8 mouse cellular contexts compared by ENCODE assay signal in the genomic region with DNA sequence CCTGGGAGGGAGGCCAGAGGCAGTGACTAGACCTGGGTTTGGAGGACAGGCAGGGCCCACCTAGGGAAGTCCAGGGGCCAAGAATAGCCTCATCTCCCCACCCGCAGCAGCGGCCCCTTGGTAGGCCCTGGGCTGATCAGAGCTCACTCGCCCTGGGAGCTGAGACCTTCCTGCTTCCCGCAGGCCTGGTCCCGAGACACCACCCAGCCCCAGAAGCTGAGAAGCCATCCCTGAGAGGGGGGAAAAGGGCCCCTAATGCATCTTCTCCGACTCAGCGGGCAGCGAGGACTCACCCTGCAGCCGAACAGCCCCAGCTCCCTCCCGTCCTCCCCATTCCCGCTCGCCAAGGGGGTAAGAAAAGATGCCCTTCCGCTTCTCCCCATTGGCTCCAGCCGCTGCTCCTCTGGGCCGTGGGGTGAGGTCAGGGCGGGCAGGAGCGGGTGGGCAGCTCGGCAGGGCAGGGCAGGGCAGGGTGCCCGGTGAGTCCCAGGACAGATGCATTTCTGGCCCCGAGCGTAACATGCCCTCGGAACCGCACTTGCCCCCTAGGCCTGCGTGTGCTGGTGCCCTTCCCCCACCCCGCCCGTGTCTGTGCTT.
DNase-seq lines count a peak whose midpoint lies in the region; ATAC-seq and TF ChIP-seq lines count a peak whose summit lies in the region.

No protein-coding gene starts in this region.

- no peak overlapping the region for H3K9ac ChIP-seq in liver, adult 2 months (ENCODE audit: low read depth, low read length)
- peak overlapping the region; percentile 59 for H3K9ac ChIP-seq in forebrain, embryonic 13.5 days
- peak overlapping the region; percentile 58 for H3K9ac ChIP-seq in limb, embryonic 14.5 days (ENCODE audit: low read depth, low read length, severe bottlenecking)

- 33% methylated on average over 26 of the region's 26 CpGs for WGBS in liver, adult 2 months
- WGBS in forebrain, embryonic 13.5 days, result 6% methylated on average over 24 of the region's 26 CpGs
- WGBS in limb, embryonic 14.5 days, result 14% methylated on average over 26 of the region's 26 CpGs
- WGBS in small intestine, adult 2 months, result 38% methylated on average over 26 of the region's 26 CpGs

- 0 out of 2 replicates have a peak, but pooled peaks cover 3% of the 10 kb centered on the region for H3K27me3 ChIP-seq in liver, adult 2 months (ENCODE audit: control insufficient read depth, insufficient read depth, low read length)
- peaks cover 9% of the 10 kb centered on the region; the same call in 1 of the 2 replicates for H3K27me3 ChIP-seq in forebrain, embryonic 13.5 days
- H3K27me3 ChIP-seq in limb, embryonic 14.5 days (ENCODE audit: control insufficient read depth, insufficient read depth, low read length), result no peaks in the 10 kb centered on the region; the same call in 1 of the 2 replicates
- no peaks in the 10 kb centered on the region for H3K27me3 ChIP-seq in small intestine, adult 2 months (ENCODE audit: control insufficient read depth, insufficient read depth, low read length)

- TF ChIP-seq CTCF in liver, adult 2 months (IDR thresholded peaks at IDR 0.05; ENCODE audit: low read depth, low read length), result no peak
- TF ChIP-seq CTCF in small intestine, adult 2 months (IDR thresholded peaks at IDR 0.05; ENCODE audit: extremely low read depth, insufficient read length, insufficient replicate concordance, low read depth, low read length), result no peak

- ATAC-seq in forebrain, embryonic 13.5 days, result peak; percentile 42
- ATAC-seq in limb, embryonic 14.5 days (ENCODE audit: low FRiP score, low read depth), result 0 out of 2 replicates have a peak, but pooled peaks have one; percentile 7

- peak overlapping the region; percentile 62 for H3K4me2 ChIP-seq in forebrain, embryonic 13.5 days
- peak overlapping the region; percentile 60 for H3K4me2 ChIP-seq in limb, embryonic 14.5 days (replicated peaks; ENCODE audit: low read depth, low read length, severe bottlenecking)

- H3K79me2 ChIP-seq in liver, adult 2 months (ENCODE audit: control insufficient read depth, insufficient read depth, low read length), result no peaks in the 10 kb centered on the region

- no peak for TF ChIP-seq POLR2A in liver, adult 2 months (IDR thresholded peaks at IDR 0.05; ENCODE audit: extremely low read depth, insufficient read depth, low read length)
- no peak for TF ChIP-seq POLR2A in limb, embryonic 14.5 days (IDR thresholded peaks at IDR 0.05; ENCODE audit: borderline replicate concordance, extremely low read depth, insufficient read depth, insufficient read length)
- no peak for TF ChIP-seq POLR2A in small intestine, adult 2 months (IDR thresholded peaks at IDR 0.05; ENCODE audit: low read depth, low read length)

- no peaks in the 10 kb centered on the region for H3K36me3 ChIP-seq in liver, adult 2 months (ENCODE audit: control insufficient read depth, insufficient read depth, low read length)
- peaks cover 5% of the 10 kb centered on the region; the same call in 1 of the 2 replicates for H3K36me3 ChIP-seq in forebrain, embryonic 13.5 days (ENCODE audit: poor library complexity, severe bottlenecking)
- no peaks in the 10 kb centered on the region for H3K36me3 ChIP-seq in limb, embryonic 14.5 days (ENCODE audit: control insufficient read depth, insufficient read depth, low read length)
- H3K36me3 ChIP-seq in small intestine, adult 2 months (ENCODE audit: control insufficient read depth, insufficient read depth, low read length), result no peaks in the 10 kb centered on the region

- H3K4me1 ChIP-seq in liver, adult 2 months (ENCODE audit: control insufficient read depth, insufficient read depth, low read length), result no peaks in the 10 kb centered on the region
- H3K4me1 ChIP-seq in forebrain, embryonic 13.5 days, result peaks cover 18% of the 10 kb centered on the region
- peaks cover 17% of the 10 kb centered on the region for H3K4me1 ChIP-seq in limb, embryonic 14.5 days (ENCODE audit: control insufficient read depth, insufficient read depth, low read length)
- no peaks in the 10 kb centered on the region for H3K4me1 ChIP-seq in small intestine, adult 2 months (ENCODE audit: control insufficient read depth, insufficient read depth, insufficient read length, low read length)

- H3K9me3 ChIP-seq in forebrain, embryonic 13.5 days (replicated peaks), result no peaks in the 10 kb centered on the region
- no peaks in the 10 kb centered on the region for H3K9me3 ChIP-seq in limb, embryonic 14.5 days (ENCODE audit: control insufficient read depth, low read length)

- no peak overlapping the region for H3K27ac ChIP-seq in liver, adult 2 months (replicated peaks; ENCODE audit: insufficient read depth, low read depth, low read length)
- no peak overlapping the region for H3K27ac ChIP-seq in forebrain, embryonic 13.5 days
- no peak overlapping the region for H3K27ac ChIP-seq in limb, embryonic 14.5 days (replicated peaks; ENCODE audit: low read depth, low read length)
- no peak overlapping the region for H3K27ac ChIP-seq in small intestine, adult 2 months (ENCODE audit: insufficient read depth, low read depth, low read length)

- no peak for DNase-seq in liver, adult 2 months (ENCODE audit: extremely low read depth, low read depth, low spot score)
- DNase-seq in liver, result no peak
- DNase-seq in limb, embryonic 14.5 days (ENCODE audit: low spot score), result no peak
- no peak for DNase-seq in testis, postnatal 14 days (ENCODE audit: low spot score)
- DNase-seq in thymus, postnatal 10 days (ENCODE audit: low spot score in 2 of 2), result no peak
- no peak for DNase-seq in kidney, adult 9 months

- H3K4me3 ChIP-seq in liver, adult 2 months (ENCODE audit: insufficient read depth, low read depth, low read length), result peak overlapping the region; percentile 13; the same call in 1 of the 2 replicates
- peak overlapping the region; percentile 35 for H3K4me3 ChIP-seq in forebrain, embryonic 13.5 days
- peak overlapping the region; percentile 35 for H3K4me3 ChIP-seq in limb, embryonic 14.5 days (replicated peaks; ENCODE audit: low read length)
- H3K4me3 ChIP-seq in small intestine, adult 2 months (ENCODE audit: low read depth, low read length), result peak overlapping the region; percentile 21
